Mouse (Mus musculus): ENCODE results near the gene Agtr1b. TPM values are rescaled to one million over a fixed set of nuclear protein-coding genes. Genes with fewer than 3 reads are reported as not detected.

Gene Agtr1b
- polyA plus RNA-seq (2016; fragmentation: Nextera tagmentation; extraction: Ambion mirVana) = not detected in 2 replicates

GRCm38 (mm10) chr3:20366558-20367522, at the start of gene Agtr1b:
Gene Agtr1b (minus strand): TSS chr3:20367177.
- no peaks in the 10 kb centered on the region for H3K9me3 ChIP-seq (replicated peaks)
- peak; percentile 33 for DNase-seq (ENCODE audit: low spot score)
- peaks cover 4% of the 10 kb centered on the region; the same call in 1 of the 2 replicates for H3K4me1 ChIP-seq
- 10% methylated on average over 19 of the region's 19 CpGs for WGBS
- H3K36me3 ChIP-seq = no peaks in the 10 kb centered on the region
- peak within 1 kb of the TSS; percentile 41 for H3K4me3 ChIP-seq
- no peaks in the 10 kb centered on the region for H3K27me3 ChIP-seq (ENCODE audit: low read depth, poor library complexity, severe bottlenecking)
- H3K27ac ChIP-seq = no peak within 1 kb of the TSS

- Histone ChIP-seq H3K27ac (no peak overlapping the region), H3K9me3 (replicated peaks) (no peaks in the 10 kb centered on the region)
- no peak for DNase-seq (ENCODE audit: low spot score)
Observed at GRCm38 (mm10) chr3:20353598-20353997, 13.4 kb downstream of the Agtr1b start.

GRCm38 (mm10) chr3:20348206-20348605, 18.8 kb downstream of the Agtr1b start:
- DNase-seq (ENCODE audit: low spot score) = no peak
- H3K27me3 ChIP-seq (ENCODE audit: low read depth, poor library complexity, severe bottlenecking) = no peaks in the 10 kb centered on the region
- H3K4me3 ChIP-seq = no peak overlapping the region
- no peaks in the 10 kb centered on the region for H3K36me3 ChIP-seq
- H3K27ac ChIP-seq = no peak overlapping the region
- no peaks in the 10 kb centered on the region for H3K4me1 ChIP-seq
- H3K9me3 ChIP-seq (replicated peaks) = no peaks in the 10 kb centered on the region

More at GRCm38 (mm10) chr3:20353598-20353997, 13.4 kb downstream of the Agtr1b start:
- Histone ChIP-seq H3K4me3 (no peak overlapping the region), H3K4me1 (no peaks in the 10 kb centered on the region), H3K27me3 (ENCODE audit: low read depth, poor library complexity, severe bottlenecking) (no peaks in the 10 kb centered on the region), H3K36me3 (no peaks in the 10 kb centered on the region)

GRCm38 (mm10) chr3:20340402-20340801, 26.6 kb downstream of the Agtr1b start:
- no peaks in the 10 kb centered on the region for H3K4me1 ChIP-seq
- no peaks in the 10 kb centered on the region for H3K9me3 ChIP-seq (replicated peaks)
- no peak for DNase-seq (ENCODE audit: low spot score)
- H3K27ac ChIP-seq = no peak overlapping the region
- H3K27me3 ChIP-seq (ENCODE audit: low read depth, poor library complexity, severe bottlenecking) = no peaks in the 10 kb centered on the region
- 85% methylated on average over 1 of the region's 1 CpGs for WGBS
- H3K36me3 ChIP-seq = no peaks in the 10 kb centered on the region
- no peak overlapping the region for H3K4me3 ChIP-seq

GRCm38 (mm10) chr3:20334681-20335080, 32.3 kb downstream of the Agtr1b start:
- Histone ChIP-seq H3K27ac (no peak overlapping the region), H3K4me1 (no peaks in the 10 kb centered on the region), H3K4me3 (no peak overlapping the region), H3K27me3 (ENCODE audit: low read depth, poor library complexity, severe bottlenecking) (no peaks in the 10 kb centered on the region), H3K9me3 (replicated peaks) (no peaks in the 10 kb centered on the region), H3K36me3 (no peaks in the 10 kb centered on the region)
- DNase-seq (ENCODE audit: low spot score) = no peak
- 62% methylated on average over 5 of the region's 5 CpGs for WGBS

- 61% methylated on average over 1 of the region's 1 CpGs for WGBS
- H3K9me3 ChIP-seq (replicated peaks) = no peaks in the 10 kb centered on the region
Observed at GRCm38 (mm10) chr3:20317233-20317632, 49.7 kb downstream of the Agtr1b start.

GRCm38 (mm10) chr3:20309142-20309541, 57.8 kb downstream of the Agtr1b start:
- Histone ChIP-seq H3K27me3 (ENCODE audit: low read depth, poor library complexity, severe bottlenecking) (no peaks in the 10 kb centered on the region), H3K9me3 (replicated peaks) (no peaks in the 10 kb centered on the region), H3K4me1 (no peaks in the 10 kb centered on the region), H3K27ac (no peak overlapping the region), H3K4me3 (no peak overlapping the region), H3K36me3 (no peaks in the 10 kb centered on the region)
- WGBS = 91% methylated on average over 4 of the region's 4 CpGs
- no peak for DNase-seq (ENCODE audit: low spot score)

More at GRCm38 (mm10) chr3:20317233-20317632, 49.7 kb downstream of the Agtr1b start:
- H3K4me1 ChIP-seq = 0 out of 2 replicates have a peak, but pooled peaks cover 3% of the 10 kb centered on the region
- no peaks in the 10 kb centered on the region for H3K27me3 ChIP-seq (ENCODE audit: low read depth, poor library complexity, severe bottlenecking)
- no peak overlapping the region for H3K27ac ChIP-seq
- DNase-seq (ENCODE audit: low spot score) = no peak
- H3K36me3 ChIP-seq = no peaks in the 10 kb centered on the region
- no peak overlapping the region for H3K4me3 ChIP-seq

GRCm38 (mm10) chr3:20307256-20307655, 59.7 kb downstream of the Agtr1b start:
- Histone ChIP-seq H3K4me1 (no peaks in the 10 kb centered on the region), H3K36me3 (no peaks in the 10 kb centered on the region), H3K9me3 (replicated peaks) (no peaks in the 10 kb centered on the region), H3K27me3 (ENCODE audit: low read depth, poor library complexity, severe bottlenecking) (no peaks in the 10 kb centered on the region), H3K27ac (no peak overlapping the region), H3K4me3 (no peak overlapping the region)
- no peak for DNase-seq (ENCODE audit: low spot score)
- WGBS = 88% methylated on average over 4 of the region's 4 CpGs

GRCm38 (mm10) chr3:20304758-20305352, 62.1 kb downstream of the Agtr1b start:
- no peaks in the 10 kb centered on the region for H3K4me1 ChIP-seq
- WGBS = 67% methylated on average over 2 of the region's 2 CpGs
- H3K36me3 ChIP-seq = no peaks in the 10 kb centered on the region
- no peak for DNase-seq (ENCODE audit: low spot score)
- no peak overlapping the region for H3K4me3 ChIP-seq
- H3K27ac ChIP-seq = no peak overlapping the region
- H3K27me3 ChIP-seq (ENCODE audit: low read depth, poor library complexity, severe bottlenecking) = no peaks in the 10 kb centered on the region
- H3K9me3 ChIP-seq (replicated peaks) = no peaks in the 10 kb centered on the region

GRCm38 (mm10) chr3:20295546-20295945, 71.4 kb downstream of the Agtr1b start:
- Histone ChIP-seq H3K9me3 (replicated peaks) (no peaks in the 10 kb centered on the region), H3K27ac (no peak overlapping the region), H3K4me3 (no peak overlapping the region), H3K36me3 (no peaks in the 10 kb centered on the region), H3K27me3 (ENCODE audit: low read depth, poor library complexity, severe bottlenecking) (no peaks in the 10 kb centered on the region), H3K4me1 (no peaks in the 10 kb centered on the region)
- 85% methylated on average over 3 of the region's 3 CpGs for WGBS
- DNase-seq (ENCODE audit: low spot score) = no peak

GRCm38 (mm10) chr3:20294542-20295348, 72.2 kb downstream of the Agtr1b start:
- Histone ChIP-seq H3K27me3 (ENCODE audit: low read depth, poor library complexity, severe bottlenecking) (no peaks in the 10 kb centered on the region), H3K27ac (no peak overlapping the region), H3K36me3 (no peaks in the 10 kb centered on the region), H3K9me3 (replicated peaks) (no peaks in the 10 kb centered on the region), H3K4me3 (no peak overlapping the region), H3K4me1 (no peaks in the 10 kb centered on the region)
- no peak for DNase-seq (ENCODE audit: low spot score)
- WGBS = 90% methylated on average over 9 of the region's 9 CpGs

GRCm38 (mm10) chr3:20291370-20291769, 75.6 kb downstream of the Agtr1b start:
- Histone ChIP-seq H3K4me3 (no peak overlapping the region), H3K27me3 (ENCODE audit: low read depth, poor library complexity, severe bottlenecking) (no peaks in the 10 kb centered on the region), H3K9me3 (replicated peaks) (no peaks in the 10 kb centered on the region), H3K4me1 (no peaks in the 10 kb centered on the region), H3K36me3 (no peaks in the 10 kb centered on the region), H3K27ac (no peak overlapping the region)
- DNase-seq (ENCODE audit: low spot score) = no peak
